Mouse (Mus musculus) hindbrain, embryonic 12.5 days (tissue): Measurements from ENCODE around the gene Lcor. TPM values are rescaled to one million over a fixed set of nuclear protein-coding genes. Genes with fewer than 3 reads are reported as not detected.

ENCODE experiments used
- ATAC-seq: fragments of 200-750 bp; cut with Nextera tagmentation; 2 replicates; pipeline ENCODE4 v1.8.0; 2017; ENCODE audit warnings: moderate TSS enrichment; ENCODE audit not compliant: low FRiP score
- H3K27ac ChIP-seq: fragments of 300-500 bp; sonication (generic); 2 replicates; pipeline ENCODE4 v1.5.1; 2016; ENCODE audit warnings: mild to moderate bottlenecking
- H3K27me3 ChIP-seq: fragments of 300-500 bp; sonication (generic); 2 replicates; pipeline ENCODE4 v1.6.1; 2016; ENCODE audit warnings: mild to moderate bottlenecking
- H3K36me3 ChIP-seq: fragments of 300-500 bp; sonication (generic); 2 replicates; pipeline ENCODE4 v1.6.1; 2016; ENCODE audit warnings: mild to moderate bottlenecking
- H3K4me1 ChIP-seq: fragments of 300-500 bp; sonication (generic); 2 replicates; pipeline ENCODE4 v1.6.1; 2016
- H3K4me2 ChIP-seq: fragments of 300-500 bp; sonication (generic); replicated peaks from 2 replicates; pipeline ENCODE4 v1.6.1; 2016; ENCODE audit warnings: mild to moderate bottlenecking
- H3K4me3 ChIP-seq: fragments of 300-500 bp; sonication (generic); 2 replicates; pipeline ENCODE4 v1.5.1; 2016; ENCODE audit warnings: mild to moderate bottlenecking
- H3K9ac ChIP-seq: fragments of 300-500 bp; sonication (generic); 2 replicates; pipeline ENCODE4 v1.6.1; 2016; ENCODE audit warnings: mild to moderate bottlenecking, moderate library complexity
- H3K9me3 ChIP-seq: fragments of 300-500 bp; sonication (generic); replicated peaks from 2 replicates; pipeline ENCODE4 v1.6.1; 2016; ENCODE audit warnings: mild to moderate bottlenecking
- WGBS: fragments of 180-500 bp; shearing (Covaris S2); methylation state at CpG from one replicate; pipeline ENCODE4 v1.1.7; 2016; 5-methylcytosine and 5-hydroxymethylcytosine counted together
- polyA plus RNA-seq: library from polyadenylated mRNA; unstranded; fragments of >200 nt; fragmentation: Nextera tagmentation; extraction: Ambion mirVana; gene quantifications from 2 replicates; pipeline ENCODE4 v1.2.1, GENCODE M21; 2016

Lcor gene
- polyA plus RNA-seq, 1 experiment from 2014 or later: 37.2 TPM

DNA sequence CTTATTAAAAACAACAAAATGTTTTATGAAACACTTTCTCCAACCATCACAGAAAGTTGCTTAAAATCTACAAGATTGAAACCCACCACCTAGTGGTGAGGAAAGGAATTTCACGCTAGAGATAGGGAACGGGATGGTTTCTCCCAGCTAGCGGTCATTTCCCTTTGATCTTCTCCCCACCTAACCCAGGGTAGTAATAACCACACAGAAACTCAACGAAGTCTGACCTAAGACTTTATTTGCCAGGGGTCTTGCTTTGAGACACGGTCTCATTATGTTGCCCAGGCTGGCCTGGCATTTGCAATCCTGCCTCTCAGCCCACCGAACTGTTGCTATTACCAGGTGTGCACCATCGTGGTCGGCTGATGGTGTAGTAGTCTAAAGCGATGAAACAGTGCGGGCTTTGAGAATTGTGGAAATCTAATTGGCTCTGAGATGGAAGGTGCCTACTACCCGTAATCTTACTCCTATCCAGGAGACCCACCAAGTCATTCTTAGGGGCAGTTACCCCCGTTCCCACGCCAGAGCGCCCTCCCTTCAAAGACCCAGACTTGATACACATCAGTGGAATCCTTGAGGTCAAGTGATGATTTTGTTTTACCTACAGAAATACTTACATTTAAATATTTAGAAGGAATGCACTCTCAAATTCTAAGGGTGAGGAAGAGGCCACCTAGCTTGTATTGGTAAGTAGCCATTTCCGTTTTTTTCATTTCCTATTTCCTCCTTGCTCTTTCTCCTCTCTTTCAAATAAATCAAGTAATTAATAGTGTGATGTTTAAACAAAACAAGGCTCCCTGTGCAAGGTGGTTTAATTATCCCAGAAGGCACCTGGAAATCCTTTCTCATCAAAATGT lies 1.2 kb upstream of the Lcor start:
- no peaks in the 10 kb centered on the region for H3K9me3 ChIP-seq
- H3K4me3 ChIP-seq: 0 out of 2 replicates have a peak overlapping the region, but pooled peaks have one; percentile 7
- H3K9ac ChIP-seq: no peak overlapping the region
- no peak for ATAC-seq
- H3K27me3 ChIP-seq: 0 out of 2 replicates have a peak, but pooled peaks cover 3% of the 10 kb centered on the region
- no peaks in the 10 kb centered on the region for H3K36me3 ChIP-seq
- H3K4me1 ChIP-seq: peaks cover 19% of the 10 kb centered on the region
- peak overlapping the region; percentile 63 for H3K4me2 ChIP-seq
- WGBS: 15% methylated on average over 15 of the region's 15 CpGs
- H3K27ac ChIP-seq: no peak overlapping the region

GRCm38 (mm10) chr19:41481887-41482189 lies 599 bp upstream of the Lcor start:
- no peak for ATAC-seq
- WGBS: 5% methylated on average over 6 of the region's 6 CpGs
- H3K27ac ChIP-seq: peak overlapping the region; percentile 99; the same call in 1 of the 2 replicates

GRCm38 (mm10) chr19:41482909-41483444 lies 540 bp downstream of the Lcor start:
- H3K27ac ChIP-seq: peak overlapping the region; percentile 99
- peak; percentile 83 for ATAC-seq
- WGBS: 1% methylated on average over 46 of the region's 91 CpGs
- peak overlapping the region; percentile 89 for H3K4me3 ChIP-seq
- peak overlapping the region; percentile 65 for H3K4me2 ChIP-seq
- H3K9me3 ChIP-seq: no peaks in the 10 kb centered on the region
- H3K36me3 ChIP-seq: no peaks in the 10 kb centered on the region
- H3K9ac ChIP-seq: peak overlapping the region; percentile 95
- peaks cover 25% of the 10 kb centered on the region for H3K4me1 ChIP-seq
- 0 out of 2 replicates have a peak, but pooled peaks cover 3% of the 10 kb centered on the region for H3K27me3 ChIP-seq

More at GRCm38 (mm10) chr19:41481887-41482189, 599 bp upstream of the Lcor start:
- 0 out of 2 replicates have a peak, but pooled peaks cover 3% of the 10 kb centered on the region for H3K27me3 ChIP-seq
- no peaks in the 10 kb centered on the region for H3K36me3 ChIP-seq
- no peaks in the 10 kb centered on the region for H3K9me3 ChIP-seq
- H3K4me2 ChIP-seq: peak overlapping the region; percentile 63
- peaks cover 25% of the 10 kb centered on the region for H3K4me1 ChIP-seq
- peak overlapping the region; percentile 95; the same call in 1 of the 2 replicates for H3K9ac ChIP-seq
- peak overlapping the region; percentile 89 for H3K4me3 ChIP-seq

DNA sequence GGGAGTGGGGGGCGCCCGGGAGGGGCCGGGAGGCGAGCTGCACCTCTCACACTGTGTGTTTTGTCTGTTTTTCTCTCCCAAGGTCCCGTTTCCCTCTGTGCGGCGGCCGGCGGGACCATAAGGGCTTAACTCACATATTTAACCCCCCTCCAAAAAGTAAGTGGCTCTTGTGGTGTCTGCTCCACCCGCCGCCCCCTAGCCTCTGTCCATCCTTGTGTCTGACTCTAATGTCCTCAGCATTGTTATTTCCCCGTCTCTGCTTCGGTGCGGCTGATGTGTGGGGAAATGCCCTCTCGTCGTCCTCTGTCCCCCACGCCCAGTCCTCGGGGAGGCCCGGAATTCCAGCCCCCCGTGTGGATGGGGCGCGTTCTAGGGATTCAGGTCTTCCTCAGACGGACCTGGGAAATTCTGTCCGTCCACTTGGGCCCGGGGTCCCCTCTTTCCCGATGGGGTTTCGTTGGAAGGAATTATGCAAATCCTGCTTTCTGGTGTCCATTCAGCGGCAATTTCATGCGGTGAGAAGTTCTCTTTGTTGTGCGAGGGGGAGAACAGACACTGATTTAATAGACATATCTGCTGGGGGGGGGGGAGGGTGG lies 1.1 kb downstream of the Lcor start:
- WGBS: 2% methylated on average over 26 of the region's 30 CpGs
- H3K9me3 ChIP-seq: no peaks in the 10 kb centered on the region
- H3K36me3 ChIP-seq: no peaks in the 10 kb centered on the region
- H3K4me1 ChIP-seq: peaks cover 25% of the 10 kb centered on the region
- no peaks in the 10 kb centered on the region for H3K27me3 ChIP-seq
- H3K27ac ChIP-seq: peak overlapping the region; percentile 99
- ATAC-seq: peak; percentile 50
- H3K9ac ChIP-seq: peak overlapping the region; percentile 95
- H3K4me2 ChIP-seq: peak overlapping the region; percentile 65
- peak overlapping the region; percentile 89 for H3K4me3 ChIP-seq

GRCm38 (mm10) chr19:41484361-41484760 lies 1.9 kb downstream of the Lcor start:
- no peak for ATAC-seq
- Histone ChIP-seq H3K27me3 (no peaks in the 10 kb centered on the region), H3K27ac (no peak overlapping the region), H3K36me3 (no peaks in the 10 kb centered on the region), H3K9me3 (no peaks in the 10 kb centered on the region), H3K9ac (peak overlapping the region; percentile 53), H3K4me1 (peaks cover 25% of the 10 kb centered on the region), H3K4me2 (peak overlapping the region; percentile 65), H3K4me3 (peak overlapping the region; percentile 89)
- WGBS: 18% methylated on average over 5 of the region's 5 CpGs

DNA sequence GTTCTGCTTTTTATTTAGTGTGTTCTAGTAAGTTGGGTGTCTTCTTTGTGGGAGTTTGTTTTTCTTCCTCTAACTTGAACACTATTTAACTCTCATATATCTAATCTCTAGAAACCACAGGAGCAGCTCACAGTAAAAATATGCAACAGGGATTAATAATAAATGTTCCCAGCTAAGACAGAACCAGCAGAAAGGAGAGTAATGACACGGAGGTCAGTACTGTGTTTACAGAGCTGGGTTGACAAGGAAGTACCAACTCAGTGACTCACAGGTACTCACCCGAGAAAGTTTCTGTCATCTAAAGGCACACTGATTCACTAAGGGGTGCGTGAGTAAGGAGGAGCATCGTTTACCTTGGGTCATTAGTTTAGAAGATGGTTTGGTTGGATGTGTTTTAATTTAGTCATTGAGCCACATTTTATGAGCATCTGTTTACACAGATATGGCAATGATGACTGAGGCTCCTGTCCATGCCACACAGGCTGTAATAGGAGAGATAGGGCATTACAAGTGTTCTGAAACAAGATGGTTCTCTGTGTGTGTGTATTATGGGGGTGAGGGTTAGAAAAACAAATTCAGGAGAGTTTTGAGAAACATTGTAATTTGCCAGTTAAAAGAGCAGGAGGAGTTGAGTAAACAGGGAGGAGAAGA lies 13.1 kb downstream of the Lcor start:
- Histone ChIP-seq H3K4me2 (no peak overlapping the region), H3K4me1 (no peaks in the 10 kb centered on the region), H3K27ac (no peak overlapping the region), H3K9ac (no peak overlapping the region), H3K27me3 (no peaks in the 10 kb centered on the region), H3K36me3 (0 out of 2 replicates have a peak, but pooled peaks cover under 1% of the 10 kb centered on the region), H3K4me3 (no peak overlapping the region), H3K9me3 (no peaks in the 10 kb centered on the region)
- 83% methylated on average over 4 of the region's 4 CpGs for WGBS
- no peak for ATAC-seq

GRCm38 (mm10) chr19:41496058-41496457 lies 13.6 kb downstream of the Lcor start:
- H3K36me3 ChIP-seq: no peaks in the 10 kb centered on the region
- H3K27me3 ChIP-seq: no peaks in the 10 kb centered on the region
- no peaks in the 10 kb centered on the region for H3K4me1 ChIP-seq
- no peak overlapping the region for H3K27ac ChIP-seq
- H3K4me2 ChIP-seq: no peak overlapping the region
- H3K4me3 ChIP-seq: no peak overlapping the region
- ATAC-seq: no peak
- H3K9me3 ChIP-seq: no peaks in the 10 kb centered on the region
- no peak overlapping the region for H3K9ac ChIP-seq

DNA sequence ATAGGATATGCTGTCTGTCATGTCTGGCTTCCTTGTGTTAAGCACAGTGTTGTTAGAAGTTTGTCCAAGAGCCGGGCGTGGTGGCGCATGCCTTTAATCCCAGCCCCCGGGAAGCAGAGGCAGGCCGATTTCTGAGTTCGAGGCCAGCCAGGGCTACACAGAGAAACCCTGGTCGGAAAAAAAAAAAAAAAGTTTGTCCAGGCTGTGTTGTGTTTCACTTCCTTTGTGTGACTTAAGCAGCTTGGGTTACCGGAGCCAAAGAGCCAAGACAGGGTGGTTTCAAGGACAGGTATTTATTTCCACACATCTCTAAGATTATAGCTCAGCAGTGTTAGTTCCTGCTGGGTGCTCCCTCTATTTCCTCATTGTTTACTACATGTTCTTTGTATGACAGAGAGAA lies 25.4 kb downstream of the Lcor start:
- H3K4me1 ChIP-seq: no peaks in the 10 kb centered on the region
- 94% methylated on average over 8 of the region's 8 CpGs for WGBS
- H3K36me3 ChIP-seq: no peaks in the 10 kb centered on the region
- ATAC-seq: no peak
- H3K27me3 ChIP-seq: no peaks in the 10 kb centered on the region
- H3K4me3 ChIP-seq: no peak overlapping the region
- H3K27ac ChIP-seq: no peak overlapping the region
- no peak overlapping the region for H3K9ac ChIP-seq
- H3K4me2 ChIP-seq: no peak overlapping the region
- no peaks in the 10 kb centered on the region for H3K9me3 ChIP-seq

DNA sequence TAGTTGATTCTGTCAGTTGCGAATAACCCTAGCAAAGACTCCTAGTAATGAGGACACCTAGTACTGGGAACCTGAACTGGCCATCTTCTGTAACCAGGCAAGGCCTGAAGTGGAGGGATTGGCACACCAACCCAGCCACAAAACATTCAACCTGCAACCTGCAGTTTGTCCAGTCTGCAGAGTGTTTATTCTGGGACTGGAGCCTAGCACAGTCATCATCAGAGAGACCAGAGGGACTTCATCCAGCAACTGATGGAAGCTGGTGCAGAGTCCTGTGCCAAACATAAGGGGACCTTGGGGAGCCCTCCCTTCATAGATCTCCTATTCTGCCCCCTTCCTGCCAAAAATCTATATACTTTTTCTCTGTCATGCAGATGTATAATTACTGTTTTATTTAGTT lies 32.4 kb downstream of the Lcor start:
- Histone ChIP-seq H3K4me3 (no peak overlapping the region), H3K9me3 (no peaks in the 10 kb centered on the region), H3K9ac (no peak overlapping the region), H3K36me3 (no peaks in the 10 kb centered on the region), H3K4me2 (no peak overlapping the region), H3K27ac (no peak overlapping the region), H3K27me3 (no peaks in the 10 kb centered on the region), H3K4me1 (peaks cover 6% of the 10 kb centered on the region; the same call in 1 of the 2 replicates)
- 92% methylated on average over 1 of the region's 1 CpGs for WGBS
- ATAC-seq: no peak

GRCm38 (mm10) chr19:41515549-41515948 lies 33.1 kb downstream of the Lcor start:
- no peak overlapping the region for H3K4me3 ChIP-seq
- WGBS: 74% methylated on average over 1 of the region's 1 CpGs
- H3K27me3 ChIP-seq: no peaks in the 10 kb centered on the region
- H3K4me1 ChIP-seq: peaks cover 6% of the 10 kb centered on the region; the same call in 1 of the 2 replicates
- H3K36me3 ChIP-seq: no peaks in the 10 kb centered on the region
- no peak for ATAC-seq
- H3K4me2 ChIP-seq: no peak overlapping the region
- no peak overlapping the region for H3K27ac ChIP-seq
- no peak overlapping the region for H3K9ac ChIP-seq
- no peaks in the 10 kb centered on the region for H3K9me3 ChIP-seq

GRCm38 (mm10) chr19:41517006-41517405 lies 34.6 kb downstream of the Lcor start:
- no peak overlapping the region for H3K4me3 ChIP-seq
- H3K36me3 ChIP-seq: no peaks in the 10 kb centered on the region
- no peaks in the 10 kb centered on the region for H3K9me3 ChIP-seq
- no peak overlapping the region for H3K27ac ChIP-seq
- 94% methylated on average over 3 of the region's 3 CpGs for WGBS
- no peak overlapping the region for H3K9ac ChIP-seq
- H3K4me1 ChIP-seq: peaks cover 8% of the 10 kb centered on the region; the same call in 1 of the 2 replicates
- no peak for ATAC-seq
- no peaks in the 10 kb centered on the region for H3K27me3 ChIP-seq
- H3K4me2 ChIP-seq: no peak overlapping the region

- no peaks in the 10 kb centered on the region for H3K9me3 ChIP-seq
- 86% methylated on average over 6 of the region's 6 CpGs for WGBS
These were observed 36.7 kb downstream of the Lcor start for GRCm38 (mm10) chr19:41519121-41519520.

More at GRCm38 (mm10) chr19:41519121-41519520, 36.7 kb downstream of the Lcor start:
- Histone ChIP-seq H3K27me3 (no peaks in the 10 kb centered on the region), H3K4me3 (no peak overlapping the region), H3K9ac (no peak overlapping the region), H3K27ac (no peak overlapping the region), H3K36me3 (no peaks in the 10 kb centered on the region), H3K4me2 (no peak overlapping the region), H3K4me1 (peaks cover 11% of the 10 kb centered on the region; the same call in 1 of the 2 replicates)
- no peak for ATAC-seq
